Mouse (Mus musculus) cortical plate, adult 2 months (tissue): ENCODE measurements around the gene Ece1.

Source experiments
- CTCF ChIP-seq: fragments of 200-500 bp; IDR thresholded peaks from 2 replicates; pipeline ENCODE4 v1.5.1; 2011; ENCODE audit warnings: mild to moderate bottlenecking, control low read depth, low read length; ENCODE audit not compliant: insufficient read depth; ENCODE audit errors: extremely low read depth
- POLR2A ChIP-seq: fragments of 200-500 bp; IDR thresholded peaks from 2 replicates; pipeline ENCODE4 v1.6.1; 2011; ENCODE audit warnings: mild to moderate bottlenecking, low read length, control low read depth; ENCODE audit not compliant: insufficient read depth; ENCODE audit errors: extremely low read depth

- TF ChIP-seq CTCF: no peak
- no peak for TF ChIP-seq POLR2A
These were observed 6.2 kb upstream of the Ece1 start for GRCm38 (mm10) chr4:137855741-137856341.
